Mouse (Mus musculus) heart, embryonic 12.5 days (tissue): Measurements from ENCODE around the gene 2810408A11Rik. TPM values are rescaled to one million over a fixed set of nuclear protein-coding genes. Genes with fewer than 3 reads are reported as not detected.
A peak's percentile ranks its signal among the peaks of the same experiment; 100 is the strongest.
"Not testable (repeated sequence)": the region's sequence is repeated elsewhere in the genome, so short reads cannot be mapped to it uniquely, and the experiment has no call there.

Experiments
- ATAC-seq: fragments of 200-750 bp; cut with Nextera tagmentation; 2 replicates; pipeline ENCODE4 v1.8.0; 2017; ENCODE audit warnings: moderate TSS enrichment, moderate library complexity; ENCODE audit not compliant: insufficient number of reproducible peaks, low FRiP score
- H3K27ac ChIP-seq: fragments of 300-500 bp; sonication (generic); 2 replicates; pipeline ENCODE4 v1.5.1; 2016; ENCODE audit warnings: mild to moderate bottlenecking, moderate library complexity; ENCODE audit not compliant: poor library complexity, severe bottlenecking
- H3K27me3 ChIP-seq: fragments of 300-500 bp; sonication (generic); replicated peaks from 2 replicates; pipeline ENCODE4 v1.6.1; 2016; ENCODE audit warnings: mild to moderate bottlenecking, moderate library complexity
- H3K36me3 ChIP-seq: fragments of 300-500 bp; sonication (generic); 2 replicates; pipeline ENCODE4 v1.6.1; 2016; ENCODE audit warnings: mild to moderate bottlenecking, moderate library complexity
- H3K4me1 ChIP-seq: fragments of 300-500 bp; sonication (generic); replicated peaks from 2 replicates; pipeline ENCODE4 v1.6.1; 2016; ENCODE audit warnings: mild to moderate bottlenecking
- H3K4me2 ChIP-seq: fragments of 300-500 bp; sonication (generic); 2 replicates; pipeline ENCODE4 v1.6.1; 2016; ENCODE audit warnings: mild to moderate bottlenecking, moderate library complexity
- H3K4me3 ChIP-seq: fragments of 300-500 bp; sonication (generic); 2 replicates; pipeline ENCODE4 v1.5.1; 2016; ENCODE audit warnings: mild to moderate bottlenecking
- H3K9ac ChIP-seq: fragments of 300-500 bp; sonication (generic); 2 replicates; pipeline ENCODE4 v1.6.1; 2016; ENCODE audit warnings: mild to moderate bottlenecking, moderate library complexity
- H3K9me3 ChIP-seq: fragments of 300-500 bp; sonication (generic); replicated peaks from 2 replicates; pipeline ENCODE4 v1.6.1; 2016; ENCODE audit warnings: mild to moderate bottlenecking, moderate library complexity
- WGBS: fragments of 180-500 bp; shearing (Covaris S2); methylation state at CpG from one replicate; pipeline ENCODE4 v1.1.7; 2016; 5-methylcytosine and 5-hydroxymethylcytosine counted together
- polyA plus RNA-seq: library from polyadenylated mRNA; unstranded; fragments of >200 nt; fragmentation: Nextera tagmentation; extraction: Ambion mirVana; gene quantifications from 2 replicates; pipeline ENCODE4 v1.2.1, GENCODE M21; 2016

Gene 2810408A11Rik
- polyA plus RNA-seq, 1 experiment from 2014 or later = 4.7 TPM

- H3K27me3 ChIP-seq = peaks cover 14% of the 10 kb centered on the region
- not testable (repeated sequence) for H3K4me3 ChIP-seq, H3K9ac ChIP-seq, H3K9me3 ChIP-seq, H3K4me1 ChIP-seq, H3K36me3 ChIP-seq, ATAC-seq
- H3K27ac ChIP-seq = peak overlapping the region; percentile 66
- 78% methylated on average over 3 of the region's 3 CpGs for WGBS
- peak overlapping the region; percentile 33; the same call in 1 of the 2 replicates for H3K4me2 ChIP-seq
Observed at GRCm38 (mm10) chr11:69863729-69864128, 37.1 kb downstream of the 2810408A11Rik start.

GRCm38 (mm10) chr11:69858113-69858998 lies 42.4 kb downstream of the 2810408A11Rik start, which contains the start of gene Tnk1:
Gene Tnk1, minus strand, starts transcription at chr11:69858730.
- Histone ChIP-seq H3K4me1 (peaks cover 8% of the 10 kb centered on the region; the same call in 1 of the 2 replicates), H3K9ac (peak within 1 kb of the TSS; percentile 6; the same call in 1 of the 2 replicates), H3K9me3 (no peaks in the 10 kb centered on the region), H3K36me3 (no peaks in the 10 kb centered on the region), H3K4me2 (no peak within 1 kb of the TSS; the same call in 1 of the 2 replicates), H3K4me3 (no peak within 1 kb of the TSS), H3K27me3 (peaks cover 38% of the 10 kb centered on the region), H3K27ac (no peak within 1 kb of the TSS)
- ATAC-seq = no peak
- WGBS = 18% methylated on average over 30 of the region's 30 CpGs

GRCm38 (mm10) chr11:69855347-69855746 lies 45.4 kb downstream of the 2810408A11Rik start:
- Histone ChIP-seq H3K36me3 (peaks cover 22% of the 10 kb centered on the region), H3K4me3 (no peak overlapping the region), H3K9me3 (no peaks in the 10 kb centered on the region), H3K27ac (peak overlapping the region; percentile 31; the same call in 1 of the 2 replicates), H3K4me1 (peaks cover 17% of the 10 kb centered on the region; the same call in 1 of the 2 replicates), H3K27me3 (peaks cover 38% of the 10 kb centered on the region), H3K9ac (no peak overlapping the region), H3K4me2 (peak overlapping the region; percentile 4)
- WGBS = 14% methylated on average over 16 of the region's 16 CpGs
- ATAC-seq = no peak

- Histone ChIP-seq H3K4me3 (no peak overlapping the region), H3K27ac (peak overlapping the region; percentile 31), H3K4me1 (peaks cover 17% of the 10 kb centered on the region; the same call in 1 of the 2 replicates), H3K9ac (no peak overlapping the region), H3K36me3 (peaks cover 28% of the 10 kb centered on the region), H3K4me2 (peak overlapping the region; percentile 4), H3K27me3 (peaks cover 34% of the 10 kb centered on the region), H3K9me3 (no peaks in the 10 kb centered on the region)
- no peak for ATAC-seq
- WGBS = 76% methylated on average over 10 of the region's 10 CpGs
Observed at GRCm38 (mm10) chr11:69854680-69855079, 46.1 kb downstream of the 2810408A11Rik start.

- Histone ChIP-seq H3K4me1 (peaks cover 17% of the 10 kb centered on the region; the same call in 1 of the 2 replicates), H3K27me3 (peaks cover 27% of the 10 kb centered on the region), H3K4me3 (no peak overlapping the region), H3K36me3 (peaks cover 35% of the 10 kb centered on the region), H3K9me3 (no peaks in the 10 kb centered on the region), H3K9ac (no peak overlapping the region), H3K4me2 (peak overlapping the region; percentile 4), H3K27ac (peak overlapping the region; percentile 38)
- peak; percentile 94 for ATAC-seq
- 36% methylated on average over 7 of the region's 7 CpGs for WGBS
Observed at GRCm38 (mm10) chr11:69853994-69854393, 46.8 kb downstream of the 2810408A11Rik start.

GRCm38 (mm10) chr11:69850754-69851153 lies 50.0 kb downstream of the 2810408A11Rik start:
- Histone ChIP-seq H3K4me1 (peaks cover 39% of the 10 kb centered on the region), H3K4me2 (no peak overlapping the region), H3K9me3 (no peaks in the 10 kb centered on the region), H3K36me3 (peaks cover 49% of the 10 kb centered on the region), H3K27me3 (peaks cover 1% of the 10 kb centered on the region; the same call in 1 of the 2 replicates), H3K9ac (no peak overlapping the region), H3K4me3 (no peak overlapping the region), H3K27ac (no peak overlapping the region)
- ATAC-seq = no peak
- 74% methylated on average over 8 of the region's 8 CpGs for WGBS

- Histone ChIP-seq H3K4me1 (peaks cover 35% of the 10 kb centered on the region), H3K36me3 (peaks cover 49% of the 10 kb centered on the region), H3K9ac (no peak overlapping the region), H3K4me3 (no peak overlapping the region), H3K4me2 (no peak overlapping the region), H3K9me3 (no peaks in the 10 kb centered on the region), H3K27me3 (no peaks in the 10 kb centered on the region), H3K27ac (no peak overlapping the region)
- ATAC-seq = no peak
- WGBS = 92% methylated on average over 15 of the region's 15 CpGs
Observed at GRCm38 (mm10) chr11:69849884-69850283, 50.9 kb downstream of the 2810408A11Rik start.

- no peak overlapping the region for H3K4me3 ChIP-seq
- H3K4me2 ChIP-seq = no peak overlapping the region
- H3K9ac ChIP-seq = no peak overlapping the region
- no peaks in the 10 kb centered on the region for H3K27me3 ChIP-seq
- ATAC-seq = no peak
- H3K4me1 ChIP-seq = peaks cover 35% of the 10 kb centered on the region
- H3K36me3 ChIP-seq = peaks cover 49% of the 10 kb centered on the region
- 73% methylated on average over 9 of the region's 9 CpGs for WGBS
- H3K27ac ChIP-seq = no peak overlapping the region
- H3K9me3 ChIP-seq = no peaks in the 10 kb centered on the region
Observed at GRCm38 (mm10) chr11:69849128-69849527, 51.7 kb downstream of the 2810408A11Rik start.

- H3K4me1 ChIP-seq = peaks cover 32% of the 10 kb centered on the region
- peaks cover 49% of the 10 kb centered on the region for H3K36me3 ChIP-seq
- no peaks in the 10 kb centered on the region for H3K9me3 ChIP-seq
- no peak for ATAC-seq
- WGBS = 94% methylated on average over 6 of the region's 6 CpGs
- H3K4me2 ChIP-seq = peak overlapping the region; percentile 81
- no peak overlapping the region for H3K27ac ChIP-seq
- peak overlapping the region; percentile 76 for H3K4me3 ChIP-seq
- H3K9ac ChIP-seq = no peak overlapping the region
- H3K27me3 ChIP-seq = no peaks in the 10 kb centered on the region
Observed at GRCm38 (mm10) chr11:69848021-69848420, 52.8 kb downstream of the 2810408A11Rik start.
